Mouse (Mus musculus): ENCODE results near the gene Zmynd8.

DNA sequence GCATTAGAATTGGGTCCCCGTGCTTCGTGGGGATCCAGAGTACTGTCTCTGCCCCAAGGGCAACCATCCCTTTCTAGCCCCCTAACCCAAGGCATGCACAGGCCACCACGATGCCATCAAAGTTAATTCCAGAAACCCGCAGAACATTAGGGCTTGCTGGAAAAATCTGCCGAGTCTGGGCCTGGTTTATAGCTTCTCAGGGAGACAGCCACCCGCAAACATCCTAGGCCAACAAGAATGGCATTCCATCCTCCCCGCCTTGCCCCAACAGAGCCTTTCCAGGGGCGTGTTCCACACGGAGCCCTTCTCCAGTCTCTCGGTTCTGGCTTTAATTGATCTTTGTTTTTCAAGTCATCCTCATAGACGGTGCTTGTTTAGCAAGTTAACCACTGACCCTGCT is 150.4 kb downstream of the Zmynd8 start:
- TF ChIP-seq CTCF (IDR thresholded peaks at IDR 0.05; ENCODE audit: borderline replicate concordance, control insufficient read depth, extremely low read depth, insufficient read depth, low read length, poor library complexity) (no peak), POLR2A (IDR thresholded peaks at IDR 0.05; ENCODE audit: control insufficient read depth, extremely low read depth, insufficient read depth, low read length, poor library complexity) (no peak)

Measured in thymus, adult 2 months (tissue).